Mouse (Mus musculus) myocyte (in vitro differentiated cells): ENCODE results near the gene Mars. TPM values are rescaled to one million over a fixed set of nuclear protein-coding genes. Genes with fewer than 3 reads are reported as not detected.

Source experiments
- H3K27me3 ChIP-seq: one replicate; pipeline ENCODE4 v1.6.1; 2011; ENCODE audit not compliant: control insufficient read depth, insufficient read depth, insufficient read length
- H3K36me3 ChIP-seq: one replicate; pipeline ENCODE4 v1.6.1; 2011; ENCODE audit not compliant: control insufficient read depth, insufficient read depth
- H3K4me2 ChIP-seq: one replicate; pipeline ENCODE4 v1.6.1; 2011; ENCODE audit warnings: low read depth, control low read depth
- H3K4me3 ChIP-seq: one replicate; pipeline ENCODE4 v1.5.1; 2011; ENCODE audit warnings: mild to moderate bottlenecking, control low read depth, moderate library complexity
- H3K79me2 ChIP-seq: one replicate; pipeline ENCODE4 v1.6.1; 2011; ENCODE audit not compliant: control insufficient read depth, insufficient read depth
- H3ac ChIP-seq: one replicate; pipeline ENCODE4 v1.6.1; 2011; ENCODE audit not compliant: control insufficient read depth, insufficient read length
- CEBPB ChIP-seq: IDR thresholded peaks from 2 replicates; pipeline ENCODE4 v1.6.1; 2011; ENCODE audit warnings: mild to moderate bottlenecking, moderate library complexity; ENCODE audit not compliant: poor library complexity, insufficient read depth, severe bottlenecking
- E2F4 ChIP-seq: IDR thresholded peaks from one replicate; pipeline ENCODE4 v1.6.1; 2011; ENCODE audit warnings: mild to moderate bottlenecking, control low read depth, moderate library complexity; ENCODE audit not compliant: insufficient read depth
- MAX ChIP-seq: IDR thresholded peaks from one replicate; pipeline ENCODE4 v1.6.1; 2011; ENCODE audit warnings: low read depth, mild to moderate bottlenecking, control low read depth
- MYOD1 ChIP-seq, 3 experiments: IDR thresholded peaks; one replicate each; pipeline ENCODE4 v1.6.1; 2011; ENCODE audit warnings: control low read depth in 2 of 3, low read depth in 2 of 3, mild to moderate bottlenecking in 2 of 3, moderate library complexity in 1 of 3; ENCODE audit not compliant: insufficient read length in 2 of 3, control insufficient read depth in 1 of 3
- MYOG ChIP-seq, 3 experiments: IDR thresholded peaks; one replicate each; pipeline ENCODE4 v1.6.1; 2011; ENCODE audit warnings: control low read depth in 2 of 3, low read depth in 2 of 3, mild to moderate bottlenecking in 2 of 3; ENCODE audit not compliant: insufficient read length in 2 of 3, control insufficient read depth in 1 of 3, insufficient read depth in 1 of 3
- POLR2A ChIP-seq: IDR thresholded peaks from one replicate; pipeline ENCODE4 v1.6.1; 2011; ENCODE audit warnings: low read depth, mild to moderate bottlenecking, control low read depth, moderate library complexity; ENCODE audit not compliant: insufficient read length
- POLR2AphosphoS2 ChIP-seq: IDR thresholded peaks from one replicate; pipeline ENCODE4 v1.6.1; 2011; ENCODE audit warnings: low read depth, control low read depth; ENCODE audit not compliant: insufficient read length
- REST ChIP-seq: IDR thresholded peaks from one replicate; pipeline ENCODE4 v1.6.1; 2011; ENCODE audit warnings: mild to moderate bottlenecking, control low read depth, moderate library complexity; ENCODE audit not compliant: insufficient read depth, insufficient read length
- SRF ChIP-seq: IDR thresholded peaks from one replicate; pipeline ENCODE4 v1.6.1; 2011; ENCODE audit warnings: low read depth; ENCODE audit not compliant: control insufficient read depth, insufficient read length
- TCF12 ChIP-seq: IDR thresholded peaks from one replicate; pipeline ENCODE4 v1.6.1; 2011; ENCODE audit warnings: mild to moderate bottlenecking, control low read depth; ENCODE audit not compliant: poor library complexity, insufficient read depth, severe bottlenecking
- TCF3 ChIP-seq: IDR thresholded peaks from one replicate; pipeline ENCODE4 v1.6.1; 2011; ENCODE audit warnings: low read depth, control low read depth; ENCODE audit not compliant: insufficient read length
- USF1 ChIP-seq: IDR thresholded peaks from one replicate; pipeline ENCODE4 v1.6.1; 2011; ENCODE audit warnings: low read depth, mild to moderate bottlenecking, control low read depth, moderate library complexity
- polyA plus RNA-seq: library from polyadenylated mRNA; unstranded; fragments of >200 nt; fragmentation: generic; extraction: Trizol; gene quantifications from one replicate; pipeline ENCODE4 v1.2.1, GENCODE M21; 2012; ENCODE audit warnings: missing spikeins

The Mars gene
- polyA plus RNA-seq, 1 experiment = 280 TPM

DNA sequence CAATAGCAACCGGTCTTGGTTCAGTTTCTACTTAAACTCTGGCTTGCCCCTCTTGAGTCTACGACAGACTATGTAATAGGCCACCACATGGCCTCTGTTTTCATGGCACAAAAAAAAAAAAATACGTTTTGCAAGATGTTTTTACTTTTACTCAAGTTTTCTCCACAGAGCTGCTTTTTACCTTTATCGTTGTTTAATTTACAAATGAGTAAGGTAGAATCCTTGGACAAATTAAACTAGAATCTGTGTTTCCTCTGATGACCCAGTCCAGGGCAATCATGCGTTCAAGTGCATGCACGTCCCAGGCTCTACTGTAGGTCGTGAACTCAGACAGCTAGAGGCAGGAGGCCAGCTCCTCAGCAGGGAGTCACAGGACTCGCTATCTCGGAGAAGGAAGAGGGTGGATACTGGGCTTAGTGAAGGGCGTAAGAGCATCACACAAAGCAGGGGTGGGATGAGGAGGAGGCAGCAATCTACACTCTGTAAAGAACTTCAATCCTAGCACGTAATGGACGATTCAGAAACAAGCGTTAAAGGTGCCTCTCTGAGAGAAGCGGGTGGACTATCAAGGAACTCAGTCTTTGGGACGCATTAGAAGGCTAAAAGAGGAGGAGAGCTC is 21.9 kb downstream of the Mars start:
- peaks cover 34% of the 10 kb centered on the region for H3K36me3 ChIP-seq

DNA sequence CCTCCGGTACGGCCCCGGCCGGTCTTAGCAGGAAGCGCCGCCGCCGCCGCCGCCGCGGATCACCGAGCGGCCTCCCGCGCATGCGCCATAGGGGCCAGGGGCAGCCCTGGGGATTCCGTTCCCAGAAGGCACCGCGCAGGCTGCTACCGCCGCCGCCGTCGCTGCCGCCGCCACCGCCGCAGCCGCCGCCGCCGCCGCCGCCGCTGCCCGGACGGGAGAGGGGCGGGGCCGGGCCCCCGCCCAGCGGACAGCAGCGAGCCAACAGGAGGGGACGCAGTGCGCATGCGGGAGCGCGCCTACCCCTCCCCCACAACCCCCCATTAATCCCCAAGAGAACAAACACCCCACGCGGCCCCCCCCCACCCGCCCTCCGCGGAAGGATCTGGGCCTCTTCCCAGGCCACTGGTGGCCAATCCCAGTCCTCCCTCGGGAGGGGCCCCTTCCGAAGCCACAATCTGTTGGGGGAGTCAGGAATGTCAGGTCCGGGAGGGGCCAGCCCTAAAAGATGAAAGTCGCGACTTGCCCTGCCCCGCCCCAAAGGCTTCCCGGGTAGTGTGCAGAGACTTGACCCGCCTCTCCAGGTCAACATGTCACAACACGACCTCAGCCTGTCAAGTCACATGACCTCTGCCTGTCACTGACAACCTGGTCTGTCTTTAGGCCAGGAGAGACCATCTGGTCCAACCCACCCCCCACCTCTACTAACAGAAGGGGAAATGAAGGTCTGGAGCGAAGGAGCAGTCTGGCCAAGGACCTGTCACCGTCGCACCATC is 22.6 kb downstream of the Mars start, which contains the start of gene Mbd6:
Gene Mbd6, minus strand, starts transcription at position 219 of the 773 bp plus-strand sequence.
- Histone ChIP-seq H3ac (peak within 1 kb of the TSS; percentile 82), H3K4me3 (peak within 1 kb of the TSS; percentile 100), H3K36me3 (peaks cover 27% of the 10 kb centered on the region), H3K79me2 (peaks cover 60% of the 10 kb centered on the region), H3K4me2 (peak within 1 kb of the TSS; percentile 88), H3K27me3 (no peaks in the 10 kb centered on the region)
- TF ChIP-seq POLR2AphosphoS2 (peak; percentile 86), MYOD1 (IDR thresholded peaks at IDR 0.05; ENCODE audit: control insufficient read depth in 1 of 3, insufficient read length in 2 of 3, low read depth in 2 of 3) (peak in 1 of 3 experiments; percentile 50), MYOG (IDR thresholded peaks at IDR 0.05; ENCODE audit: control insufficient read depth in 1 of 3, insufficient read depth in 1 of 3, insufficient read length in 2 of 3, low read depth in 2 of 3) (no peak), CEBPB (no peak), SRF (no peak), TCF3 (no peak), REST (no peak), MAX (no peak), E2F4 (no peak), TCF12 (no peak), POLR2A (peak; percentile 69), USF1 (peak; percentile 90)

More for the DNA sequence above, 21.9 kb downstream of the Mars start:
- TF ChIP-seq MYOG (IDR thresholded peaks at IDR 0.05; ENCODE audit: control insufficient read depth in 1 of 3, insufficient read depth in 1 of 3, insufficient read length in 2 of 3, low read depth in 2 of 3) (no peak), CEBPB (no peak), TCF3 (no peak), USF1 (peak; percentile 0), E2F4 (no peak), SRF (no peak), POLR2A (peak; percentile 67), MAX (no peak), POLR2AphosphoS2 (peak; percentile 59), REST (no peak), TCF12 (no peak), MYOD1 (IDR thresholded peaks at IDR 0.05; ENCODE audit: control insufficient read depth in 1 of 3, insufficient read length in 2 of 3, low read depth in 2 of 3) (no peak)
- Histone ChIP-seq H3K4me2 (peak overlapping the region; percentile 88), H3K27me3 (no peaks in the 10 kb centered on the region), H3ac (peak overlapping the region; percentile 82), H3K79me2 (peaks cover 67% of the 10 kb centered on the region), H3K4me3 (peak overlapping the region; percentile 100)

DNA sequence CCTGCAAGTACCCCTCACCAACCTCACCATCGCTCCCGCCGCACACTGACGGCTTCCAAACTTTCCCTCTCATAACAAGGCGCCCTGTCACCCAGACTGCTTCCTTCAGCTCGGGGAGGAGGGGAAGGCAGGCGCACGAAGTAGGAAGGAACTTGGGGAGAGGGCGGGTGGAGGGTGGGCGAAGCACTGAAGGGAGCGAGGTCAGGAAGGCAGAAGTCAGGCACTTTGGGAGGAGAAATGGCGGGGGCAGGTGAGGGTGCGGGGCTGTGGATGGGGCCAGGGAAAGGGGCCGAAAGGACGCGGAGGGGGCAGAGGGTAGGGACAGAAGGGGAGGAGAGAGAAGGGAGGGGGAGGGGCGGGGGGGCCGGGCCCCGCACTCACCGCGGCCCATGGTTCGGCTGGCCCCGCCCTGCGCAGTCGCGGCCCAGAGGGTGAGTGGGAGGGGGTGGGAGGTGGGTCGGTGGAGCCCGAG is 23.2 kb downstream of the Mars start:
- Histone ChIP-seq H3K79me2 (peaks cover 54% of the 10 kb centered on the region), H3K36me3 (peaks cover 21% of the 10 kb centered on the region), H3K27me3 (no peaks in the 10 kb centered on the region), H3K4me2 (peak overlapping the region; percentile 84), H3ac (peak overlapping the region; percentile 82), H3K4me3 (peak overlapping the region; percentile 100)
- TF ChIP-seq MYOD1 (IDR thresholded peaks at IDR 0.05; ENCODE audit: control insufficient read depth in 1 of 3, insufficient read length in 2 of 3, low read depth in 2 of 3) (peak in 1 of 3 experiments; percentile 2), TCF3 (no peak)

DNA sequence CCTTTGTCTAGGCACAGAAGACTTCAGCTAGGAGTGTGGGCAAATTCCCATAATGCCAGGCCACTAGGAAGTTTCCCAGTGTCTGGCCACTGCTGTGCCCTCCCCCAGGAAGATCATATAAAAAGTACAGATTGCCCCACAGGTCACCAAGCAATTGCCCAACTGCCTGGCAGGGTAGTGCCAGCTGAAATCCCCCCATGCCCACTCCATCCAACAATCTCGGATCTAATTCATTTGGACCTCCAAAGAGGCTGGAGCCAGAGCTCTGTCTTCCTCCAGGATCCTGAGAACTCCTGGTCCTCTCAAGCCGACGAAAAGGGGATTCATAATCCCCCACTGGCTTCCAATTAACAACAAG is 23.7 kb downstream of the Mars start:
- H3K4me3 ChIP-seq = peak overlapping the region; percentile 100
- H3K36me3 ChIP-seq = peaks cover 20% of the 10 kb centered on the region
- H3ac ChIP-seq = peak overlapping the region; percentile 82
- H3K79me2 ChIP-seq = peaks cover 50% of the 10 kb centered on the region
- no peak for TF ChIP-seq POLR2AphosphoS2
- TF ChIP-seq E2F4 = no peak
- no peak for TF ChIP-seq SRF
- TF ChIP-seq MYOG (IDR thresholded peaks at IDR 0.05; ENCODE audit: control insufficient read depth in 1 of 3, insufficient read depth in 1 of 3, insufficient read length in 2 of 3, low read depth in 2 of 3) = no peak
- TF ChIP-seq CEBPB = no peak
- TF ChIP-seq TCF3 = no peak
- no peak for TF ChIP-seq TCF12
- no peak for TF ChIP-seq MAX
- TF ChIP-seq REST = no peak
- no peak for TF ChIP-seq MYOD1 (IDR thresholded peaks at IDR 0.05; ENCODE audit: control insufficient read depth in 1 of 3, insufficient read length in 2 of 3, low read depth in 2 of 3)
- no peak for TF ChIP-seq POLR2A
- no peak for TF ChIP-seq USF1
- H3K27me3 ChIP-seq = no peaks in the 10 kb centered on the region
- peak overlapping the region; percentile 84 for H3K4me2 ChIP-seq

- TF ChIP-seq POLR2AphosphoS2 (peak; percentile 56), E2F4 (no peak)
Observed at GRCm38 (mm10) chr10:127287271-127287935, 24.2 kb downstream of the Mars start.

More at GRCm38 (mm10) chr10:127287271-127287935, 24.2 kb downstream of the Mars start:
- peak overlapping the region; percentile 100 for H3K4me3 ChIP-seq
- peaks cover 18% of the 10 kb centered on the region for H3K36me3 ChIP-seq
- H3K4me2 ChIP-seq = peak overlapping the region; percentile 84
- no peaks in the 10 kb centered on the region for H3K27me3 ChIP-seq
- peaks cover 45% of the 10 kb centered on the region for H3K79me2 ChIP-seq
- H3ac ChIP-seq = peak overlapping the region; percentile 82
